Mouse (Mus musculus): Measurements from ENCODE around the gene Pacs1.

Gene Pacs1

DNA sequence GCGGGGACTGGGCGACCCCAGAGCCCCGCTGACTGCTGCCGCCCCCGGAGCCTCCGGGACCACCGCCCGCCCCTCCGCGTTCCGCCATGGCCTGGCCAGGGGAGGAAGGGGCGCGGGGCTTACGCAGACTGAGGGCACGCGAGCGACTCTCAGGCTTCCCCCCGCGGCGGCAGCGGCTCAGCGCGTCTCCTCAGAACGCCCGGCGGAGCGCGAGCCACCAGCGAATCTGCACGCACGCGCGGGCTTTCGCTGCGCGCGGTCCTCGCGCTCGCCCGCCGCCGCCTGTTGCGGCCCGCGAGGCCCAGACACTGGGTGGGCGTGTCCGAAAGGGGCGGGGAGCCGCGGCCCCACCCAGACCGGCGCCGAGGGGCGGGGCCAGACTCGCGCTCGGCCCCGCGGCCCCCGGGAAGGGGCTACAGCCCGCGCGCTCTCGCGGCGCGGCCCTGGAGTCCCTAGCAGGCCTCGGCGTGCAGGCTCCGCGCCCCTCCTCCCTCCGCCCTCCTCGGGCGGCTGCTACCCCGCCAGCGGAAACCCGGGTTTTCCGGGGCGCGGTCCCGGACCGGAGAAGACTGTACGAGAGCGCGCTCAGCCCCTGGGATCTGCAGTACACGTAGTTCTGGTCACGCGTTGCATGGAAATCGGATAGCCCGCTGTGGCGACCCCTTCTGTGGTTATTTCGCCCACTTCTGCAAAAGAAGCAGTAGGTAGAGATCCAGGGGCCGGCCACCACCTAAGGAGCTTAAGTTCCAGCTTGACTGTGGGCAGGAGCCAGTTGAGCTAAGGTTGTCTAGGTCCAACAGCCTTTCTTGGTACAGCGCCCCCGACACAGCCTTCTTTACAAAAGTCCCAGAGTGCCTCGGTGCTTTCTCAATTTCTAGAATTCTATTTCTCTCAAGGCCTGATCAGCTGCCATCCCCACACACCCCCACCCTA, at the start of gene Pacs1:
Gene Pacs1 (minus strand): TSS at position 319 of the 933 bp plus-strand sequence.
- no peak for DNase-seq (ENCODE audit: low read depth)

DNA sequence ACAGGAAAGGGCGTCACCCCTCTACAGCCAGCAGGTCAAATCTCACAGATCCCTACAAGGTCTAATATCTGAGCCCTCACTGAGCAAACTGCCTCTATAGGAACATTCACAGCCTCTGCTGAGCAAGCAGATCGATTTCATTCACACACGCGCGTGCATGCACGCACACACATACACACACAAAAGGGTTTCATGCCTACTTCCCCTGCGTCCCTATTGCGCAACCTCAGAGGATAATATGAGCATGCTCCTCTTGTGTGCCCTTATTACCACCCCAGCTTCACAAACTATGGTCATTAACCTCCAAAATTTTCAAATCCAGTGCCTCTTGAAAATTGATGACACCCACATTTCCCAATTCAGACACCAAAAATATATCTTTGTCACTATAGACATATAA, 40.3 kb upstream of the Pacs1 start:
- DNase-seq (ENCODE audit: low read depth), result no peak

DNA sequence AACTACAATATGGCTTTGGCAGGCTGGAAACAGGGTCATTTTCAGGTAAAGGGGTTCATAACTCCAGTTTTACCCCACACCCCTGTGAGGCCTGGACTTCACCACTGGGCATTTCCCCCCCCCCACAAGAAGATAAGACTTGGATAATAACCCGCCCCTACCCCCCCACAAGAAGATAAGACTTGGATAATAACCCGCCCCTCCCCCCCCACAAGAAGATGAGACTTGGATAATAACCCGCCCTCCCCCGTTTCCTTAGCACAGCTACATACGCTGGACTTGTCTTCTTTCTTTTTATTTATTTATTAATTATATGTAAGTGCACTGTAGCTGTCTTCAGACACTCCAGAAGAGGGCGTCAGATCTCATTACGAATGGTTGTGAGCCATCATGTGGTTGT, 36.1 kb upstream of the Pacs1 start:
- DNase-seq (ENCODE audit: low read depth), result no peak

DNA sequence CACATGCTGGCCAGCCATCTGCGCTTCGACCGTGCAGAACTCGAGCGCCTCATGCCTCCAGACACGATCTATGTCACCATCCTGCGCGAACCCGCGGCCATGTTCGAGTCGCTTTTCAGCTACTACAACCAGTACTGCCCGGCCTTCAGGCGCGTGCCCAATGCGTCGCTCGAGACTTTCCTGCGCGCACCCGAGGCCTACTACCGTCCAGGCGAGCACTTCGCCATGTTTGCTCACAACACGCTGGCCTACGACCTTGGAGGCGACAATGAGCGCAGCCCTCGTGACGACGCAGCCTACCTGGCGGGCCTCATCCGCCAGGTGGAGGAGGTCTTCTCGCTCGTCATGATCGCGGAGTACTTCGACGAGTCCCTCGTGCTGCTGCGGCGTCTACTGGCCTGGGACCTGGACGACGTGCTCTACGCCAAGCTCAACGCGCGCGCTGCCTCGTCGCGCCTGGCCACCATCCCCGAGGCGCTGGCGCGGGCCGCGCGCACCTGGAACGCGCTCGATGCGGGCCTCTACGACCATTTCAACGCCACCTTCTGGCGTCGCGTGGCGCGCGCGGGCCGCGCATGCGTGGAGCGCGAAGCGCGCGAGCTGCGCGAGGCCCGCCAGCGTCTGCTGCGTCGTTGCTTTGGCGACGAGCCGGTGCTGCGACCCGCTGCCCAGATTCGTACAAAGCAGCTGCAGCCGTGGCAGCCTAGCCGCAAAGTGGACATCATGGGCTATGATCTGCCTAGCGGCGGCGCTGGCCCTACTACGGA, 34.2 kb upstream of the Pacs1 start:
- DNase-seq (ENCODE audit: low read depth), result no peak

DNA sequence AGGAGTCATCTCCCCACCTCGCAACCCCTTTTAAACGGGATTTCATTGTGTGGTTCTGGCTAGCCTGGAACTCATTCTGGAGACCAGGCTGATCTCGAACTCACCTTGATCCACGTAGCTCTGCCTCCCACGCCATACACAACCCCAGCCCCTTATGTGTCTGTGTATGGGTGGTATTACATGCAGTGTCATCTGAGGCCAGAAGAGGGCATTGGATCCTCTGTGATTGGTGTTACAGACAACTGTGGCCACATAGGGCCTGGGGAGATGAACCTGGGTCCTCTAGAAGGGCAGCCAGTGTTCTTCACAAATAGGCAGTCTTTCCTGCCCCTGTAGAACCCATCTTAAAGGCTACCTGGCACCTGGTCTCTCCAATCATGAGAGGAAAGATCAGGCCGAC, 33.4 kb upstream of the Pacs1 start:
- no peak for DNase-seq (ENCODE audit: low read depth)

DNA sequence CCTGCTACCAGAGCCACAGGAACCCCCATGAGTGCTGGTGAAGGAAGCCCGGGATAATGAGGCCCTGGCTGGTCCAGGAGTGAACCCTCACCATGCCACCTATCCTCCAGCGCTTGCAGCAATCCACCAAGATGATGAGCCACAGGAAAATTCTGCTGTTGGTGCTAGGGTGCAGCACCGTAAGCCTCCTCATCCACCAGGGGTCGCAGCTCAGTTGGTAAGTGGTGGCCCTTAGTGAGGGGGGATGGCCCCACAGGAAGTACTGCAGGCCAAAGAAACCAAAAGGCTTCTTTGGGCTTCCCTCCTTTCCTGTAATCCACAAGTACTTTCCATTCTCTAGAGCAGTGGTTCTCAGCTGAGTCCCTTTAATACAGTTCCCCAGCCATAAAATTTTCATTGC, 29.5 kb upstream of the Pacs1 start:
- peak; percentile 35 for DNase-seq (ENCODE audit: low read depth)

DNA sequence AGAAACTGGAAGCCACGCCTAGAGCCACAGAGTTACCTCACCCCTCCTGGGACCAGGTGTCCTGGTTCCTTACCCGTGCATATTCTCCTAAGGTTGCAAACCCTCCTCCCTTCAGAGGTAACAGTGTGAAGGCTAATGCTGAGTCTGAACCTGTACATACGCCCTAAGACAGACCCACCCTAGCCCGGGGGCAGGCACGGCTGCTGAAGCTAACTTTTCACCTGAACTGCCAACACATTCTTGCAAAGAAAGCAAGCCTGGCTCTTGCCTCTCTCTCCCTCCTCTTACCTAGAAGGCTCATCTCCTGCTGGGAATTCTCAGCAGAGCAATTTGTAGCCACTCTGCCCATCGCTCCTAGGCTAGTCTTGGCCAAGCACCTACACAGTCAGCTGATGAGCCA, 27.7 kb upstream of the Pacs1 start:
- DNase-seq (ENCODE audit: low read depth), result no peak

DNA sequence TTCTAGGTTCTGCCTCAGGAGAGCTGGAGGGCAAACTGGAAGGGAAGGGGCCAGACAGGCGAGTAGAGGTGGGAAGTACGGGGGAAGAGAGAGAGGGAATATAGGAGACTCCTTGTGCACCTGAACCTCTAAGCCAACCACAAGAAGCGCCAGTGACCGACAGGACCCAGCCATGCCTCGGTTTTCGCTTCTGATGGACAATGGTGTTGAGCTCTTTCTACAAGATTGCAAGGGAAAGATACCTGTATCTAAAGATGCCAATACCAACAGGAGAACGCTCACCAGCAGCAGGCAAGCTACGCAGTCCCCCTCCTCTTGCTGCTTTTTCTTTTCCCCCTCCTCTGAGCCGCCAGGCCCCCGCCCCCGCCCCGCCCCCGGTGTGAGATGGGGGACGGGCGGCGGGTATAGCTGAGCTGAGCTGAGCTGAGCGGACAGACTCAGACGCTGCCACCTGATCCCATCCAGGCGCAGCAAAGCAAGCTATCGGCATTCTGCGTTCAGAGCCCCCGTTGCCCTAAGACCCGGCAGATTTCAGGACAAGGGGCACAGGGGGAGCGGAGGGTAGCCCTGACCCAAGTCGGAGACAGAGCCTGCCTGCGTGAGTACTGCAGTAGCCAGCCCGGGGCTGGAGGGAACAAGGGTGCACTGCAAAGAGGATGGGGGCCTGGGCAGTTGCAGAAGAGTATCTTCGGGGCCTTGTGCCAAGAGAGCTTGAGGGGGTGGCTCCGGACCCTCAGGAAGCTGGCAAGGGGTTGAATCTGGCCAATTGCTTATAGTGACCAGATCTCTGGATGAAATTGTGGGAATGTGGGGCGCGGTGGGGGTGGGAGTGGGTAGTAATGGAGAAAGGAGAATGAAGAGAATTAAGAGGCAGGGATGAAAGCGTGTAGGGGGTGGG, 25.2 kb upstream of the Pacs1 start, which contains the start of gene Gal3st3:
Gene Gal3st3 (plus strand): TSS at position 429 of the 898 bp plus-strand sequence.
- no peak for DNase-seq (ENCODE audit: low read depth)

DNA sequence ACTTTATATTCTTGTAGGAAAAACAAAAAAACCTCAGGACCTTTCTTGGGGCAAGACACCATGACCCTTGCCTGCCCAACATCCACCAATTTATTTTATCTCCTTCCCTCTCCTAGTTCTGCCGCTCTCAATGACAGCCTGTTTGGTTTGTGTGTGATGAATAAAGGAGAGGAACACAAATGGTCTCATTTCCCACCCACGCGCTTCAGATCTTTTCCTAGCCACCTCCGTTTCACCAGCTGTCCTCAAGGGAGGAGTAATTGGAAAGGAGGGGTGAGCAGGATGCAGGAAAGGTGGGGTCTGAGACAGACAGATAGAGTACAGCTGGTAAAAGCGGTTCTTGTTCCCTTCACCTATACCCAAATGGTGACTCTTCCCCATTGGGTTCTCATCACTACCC, 23.7 kb upstream of the Pacs1 start:
- DNase-seq (ENCODE audit: low read depth), result no peak

DNA sequence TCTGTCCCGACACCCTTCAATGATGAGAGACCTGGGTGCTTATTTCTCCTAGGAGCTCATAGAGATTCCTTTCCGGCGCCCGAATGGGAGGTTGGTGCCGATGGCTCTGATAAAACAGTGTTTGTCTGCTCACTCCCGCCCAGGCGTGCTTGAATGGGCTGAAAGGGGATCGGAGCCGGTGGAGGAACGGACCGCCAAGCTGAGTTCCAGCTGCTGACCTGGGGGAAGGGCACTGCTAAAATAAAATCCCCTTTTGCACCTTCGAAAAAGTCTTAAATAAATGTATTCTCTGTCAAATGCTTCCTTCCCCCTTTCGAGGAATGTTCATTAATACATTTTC, 22.8 kb upstream of the Pacs1 start:
- no peak for DNase-seq (ENCODE audit: low read depth)

DNA sequence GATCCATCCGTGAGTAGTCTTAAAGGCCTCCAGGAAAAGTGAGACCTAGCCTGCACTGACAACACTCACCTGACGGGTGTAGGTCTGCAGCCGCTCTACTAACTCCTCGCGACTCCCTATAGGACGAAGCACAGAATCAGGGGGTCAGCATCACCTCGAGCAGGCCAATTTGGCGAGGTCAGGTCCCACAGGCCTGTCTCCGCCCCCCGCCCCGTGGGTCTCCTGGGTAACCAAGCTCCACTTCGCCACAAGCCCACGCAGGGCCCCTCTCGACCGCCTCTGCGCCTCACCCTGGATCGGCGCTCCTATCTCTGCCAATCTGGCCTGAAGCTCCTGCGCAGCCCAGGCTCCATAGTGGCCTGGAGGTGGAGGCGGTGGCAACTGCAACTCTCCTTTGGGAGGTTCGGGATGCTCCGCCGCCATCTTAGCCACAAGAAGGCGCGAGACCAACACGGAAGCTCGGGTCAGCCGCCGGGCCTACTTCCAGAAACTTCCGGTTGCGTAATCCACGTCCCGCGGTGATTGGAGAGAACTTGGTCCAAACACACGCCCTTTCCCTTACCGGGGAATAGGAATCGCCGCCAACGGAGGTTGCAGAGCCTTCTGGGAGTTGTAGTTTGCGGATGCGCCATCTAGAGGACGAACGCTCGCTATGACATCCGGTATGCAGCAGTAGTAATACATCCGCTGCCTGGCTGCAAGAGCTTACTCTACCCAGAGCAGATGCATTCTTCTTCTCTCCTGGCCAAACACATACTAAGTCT, 22.2 kb upstream of the Pacs1 start, which contains the start of gene Sf3b2:
Gene Sf3b2 (minus strand): TSS at position 484 of the 764 bp plus-strand sequence.
- DNase-seq (ENCODE audit: low read depth), result peak; percentile 99

DNA sequence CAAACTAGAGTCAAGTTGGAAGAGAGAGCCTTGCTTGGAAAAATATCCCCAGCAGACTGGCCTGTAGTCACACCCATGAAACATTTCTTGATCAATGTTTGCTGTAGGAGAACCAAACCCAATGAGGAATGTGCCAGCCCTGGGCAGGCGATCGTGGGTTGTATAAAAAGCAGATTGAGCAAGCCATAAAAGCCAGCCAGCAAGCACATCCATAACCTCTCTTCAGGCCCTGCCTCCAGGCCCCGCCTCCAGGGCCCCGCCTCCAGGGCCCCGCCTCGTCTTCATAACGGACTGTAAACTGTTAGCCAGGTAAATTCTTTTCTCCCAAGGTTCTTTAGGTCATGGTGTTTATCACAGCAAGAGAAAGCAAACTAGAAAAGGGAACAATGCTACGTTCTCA, 5.5 kb upstream of the Pacs1 start:
- no peak for DNase-seq (ENCODE audit: low read depth)

DNA sequence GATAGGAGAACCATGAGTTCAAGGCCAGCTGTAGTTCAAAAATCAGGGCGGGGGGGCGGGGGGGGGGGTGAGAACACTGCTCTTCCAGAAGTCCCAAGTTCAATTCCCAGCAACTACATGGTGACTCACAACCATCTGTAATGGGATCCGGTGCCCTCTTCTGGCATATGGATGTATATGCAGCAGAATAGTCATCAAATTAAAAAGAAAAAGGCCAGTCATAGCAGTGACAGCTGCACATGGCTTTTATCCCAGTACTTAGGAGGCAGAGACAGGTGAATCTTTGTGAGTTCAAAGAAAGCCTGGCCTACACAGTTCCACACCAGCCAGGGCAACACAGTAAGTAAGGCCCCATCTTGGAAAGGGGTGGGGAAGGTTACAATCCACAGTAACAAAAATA, 4.2 kb upstream of the Pacs1 start:
- no peak for DNase-seq (ENCODE audit: low read depth)

DNA sequence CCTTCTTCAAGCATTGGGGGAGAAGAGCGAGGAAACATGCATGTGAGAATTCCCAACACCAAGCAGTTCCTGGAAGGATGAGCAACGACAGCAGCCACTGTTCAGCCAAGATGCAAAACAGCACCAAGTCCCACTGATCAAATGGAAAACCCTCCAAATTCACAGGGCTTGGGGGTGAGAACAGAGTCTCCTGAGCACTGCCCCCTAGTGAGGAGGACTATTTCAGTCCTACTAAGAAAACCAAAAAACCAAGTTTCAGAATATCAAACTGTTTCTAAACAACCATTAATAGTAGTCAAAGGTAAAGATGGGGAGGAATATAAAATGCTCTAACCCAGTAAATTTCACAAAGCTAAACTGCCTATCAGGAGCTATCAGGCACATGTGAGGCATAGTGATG, 3.6 kb upstream of the Pacs1 start:
- DNase-seq (ENCODE audit: low read depth), result no peak

DNA sequence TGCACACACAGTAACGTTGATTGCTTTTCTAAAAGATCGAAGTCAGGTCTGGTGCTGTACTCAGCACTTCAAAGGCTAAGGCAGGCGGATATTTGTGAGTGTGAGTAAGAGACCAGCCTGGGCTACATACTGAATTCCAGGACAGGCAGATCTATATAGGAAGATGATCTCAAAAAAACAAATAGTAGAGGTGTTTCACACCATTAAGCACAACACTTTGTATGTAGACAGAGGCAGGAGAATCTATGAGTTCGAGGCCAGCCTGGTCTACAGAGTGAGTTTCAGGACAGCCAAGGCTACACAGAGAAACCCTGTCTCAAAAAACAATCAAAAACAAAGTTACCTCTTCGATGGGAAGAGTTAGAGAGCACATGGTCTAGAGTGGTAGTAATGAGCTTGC, 2.8 kb upstream of the Pacs1 start:
- no peak for DNase-seq (ENCODE audit: low read depth)

DNA sequence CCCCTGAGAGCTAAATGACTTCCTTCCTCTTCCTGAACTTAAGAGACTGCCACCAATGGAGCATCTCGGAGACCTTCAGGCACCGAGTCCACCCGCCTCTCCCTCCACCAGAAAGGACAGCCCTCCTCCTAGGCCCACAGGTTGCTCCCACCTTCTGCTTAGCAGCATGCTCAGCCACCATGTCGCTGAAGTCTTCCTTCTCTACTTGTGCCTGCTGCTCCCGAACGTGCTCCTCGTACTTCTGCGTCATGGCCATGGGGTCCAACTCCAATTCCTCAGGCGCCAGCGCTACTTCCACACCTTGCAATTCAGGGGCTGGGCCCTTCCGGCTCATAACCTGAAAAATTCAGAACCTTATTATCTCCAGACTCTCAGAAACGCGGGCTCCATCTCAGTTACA, 1.7 kb upstream of the Pacs1 start:
- no peak for DNase-seq (ENCODE audit: low read depth)

DNA sequence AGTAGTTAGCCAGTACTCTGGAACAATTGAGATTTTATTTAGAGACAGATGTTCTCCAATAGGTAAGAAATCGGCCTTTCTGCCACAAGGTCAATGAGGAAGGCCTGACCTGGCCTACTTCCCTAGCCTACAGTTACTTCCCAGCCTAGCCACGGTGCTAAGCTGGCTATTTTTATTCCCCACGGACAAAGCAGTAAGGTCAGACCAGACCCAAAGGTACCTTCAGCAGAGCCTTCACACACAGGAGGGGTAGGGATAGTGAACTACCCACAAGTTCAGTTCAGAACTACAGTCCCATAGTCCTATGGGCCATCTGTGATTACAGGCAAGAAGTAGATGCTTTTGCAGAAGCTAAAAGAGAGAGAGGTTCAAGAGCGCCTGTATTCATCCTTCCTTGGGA, 997 bp upstream of the Pacs1 start:
- DNase-seq (ENCODE audit: low read depth), result no peak

DNA sequence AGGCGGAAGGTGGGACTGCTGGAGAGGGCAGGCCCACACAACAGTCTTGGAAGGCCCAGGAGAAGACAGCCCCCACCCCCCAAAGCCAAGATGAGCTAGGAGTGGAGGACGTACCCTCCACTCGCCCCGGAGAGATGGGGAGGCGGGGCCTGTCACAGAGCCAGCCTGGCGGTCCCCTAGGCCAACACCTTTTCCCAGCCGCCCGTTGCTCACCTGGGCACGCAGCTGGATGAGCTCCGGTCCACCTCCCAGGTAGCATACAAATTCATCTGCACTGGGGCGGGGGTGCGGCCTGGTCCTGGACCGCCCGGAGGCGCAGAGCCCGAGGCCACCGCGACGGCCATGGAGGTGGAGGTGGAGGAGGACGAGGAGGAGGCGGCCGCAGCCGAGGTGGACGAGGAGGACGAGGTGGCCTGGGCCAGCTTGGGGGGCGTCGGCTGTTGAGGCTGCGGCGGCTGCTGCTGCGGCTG, 558 bp downstream of the Pacs1 start:
- no peak for DNase-seq (ENCODE audit: low read depth)

DNA sequence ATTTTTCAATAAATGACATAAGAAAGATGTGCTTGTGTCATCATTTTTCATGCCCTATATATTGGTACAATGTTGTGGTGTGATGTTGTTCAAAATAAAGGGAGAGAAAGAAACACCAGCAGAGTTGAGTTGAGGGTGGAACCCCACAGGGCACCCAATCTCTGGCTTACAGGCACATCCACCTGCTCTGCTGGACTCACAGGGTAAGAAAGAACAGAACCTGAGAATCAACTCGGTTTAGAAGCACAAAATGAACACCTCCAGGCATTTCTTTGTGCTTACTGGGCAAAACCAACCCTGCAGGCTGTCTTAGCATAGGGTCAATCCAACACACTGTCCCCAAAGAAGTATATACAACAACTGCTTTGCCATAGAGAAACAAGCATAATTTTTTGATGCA, 1.5 kb downstream of the Pacs1 start:
- DNase-seq (ENCODE audit: low read depth), result no peak

DNA sequence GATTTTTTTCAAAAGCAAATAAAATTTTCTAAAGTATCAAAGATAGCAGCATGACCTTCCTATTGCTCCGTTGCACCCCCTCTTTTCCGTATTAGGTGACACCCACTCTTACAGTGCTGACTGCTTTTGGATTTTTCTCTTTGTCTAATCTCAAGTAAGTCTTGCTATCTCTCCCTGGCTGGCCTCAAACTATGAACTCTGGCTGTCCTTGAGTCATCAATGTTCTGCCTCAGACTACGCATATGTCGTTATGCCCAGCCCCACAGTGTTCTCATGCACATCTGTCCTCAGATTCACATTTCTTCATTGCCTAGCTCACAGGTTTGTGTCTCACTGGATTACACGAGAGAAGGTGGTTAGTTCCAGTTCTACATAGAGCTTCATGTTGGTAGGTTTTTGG, 3.5 kb downstream of the Pacs1 start:
- peak; percentile 56 for DNase-seq (ENCODE audit: low read depth)

DNA sequence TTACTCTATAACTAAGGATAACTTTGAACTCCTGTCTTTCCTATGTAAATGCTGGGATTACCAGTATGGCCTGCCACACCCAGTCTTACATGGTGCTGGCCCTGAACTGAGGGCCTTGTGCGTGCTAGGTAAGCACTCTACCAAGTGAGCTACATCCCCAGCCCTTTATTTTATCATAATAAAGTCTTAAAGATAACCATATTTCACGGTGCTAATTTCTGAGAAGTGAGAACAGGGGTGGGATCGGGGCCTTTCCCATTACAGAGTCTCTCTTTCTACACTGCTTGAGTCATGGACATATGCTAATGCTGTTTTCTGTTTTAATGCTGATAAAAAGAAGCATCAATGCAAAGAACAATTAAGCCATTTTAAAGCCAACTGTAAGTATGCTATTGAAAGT, 4.0 kb downstream of the Pacs1 start:
- peak; percentile 63 for DNase-seq (ENCODE audit: low read depth)
